Mouse (Mus musculus) T-cell, adult 2 months (primary cell): ENCODE results near the gene Dus3l.

ENCODE experiments used
- DNase-seq: peaks from one replicate; pipeline ENCODE4 v3.0.0; 2022; ENCODE audit warnings: low spot score

Gene Dus3l

DNA sequence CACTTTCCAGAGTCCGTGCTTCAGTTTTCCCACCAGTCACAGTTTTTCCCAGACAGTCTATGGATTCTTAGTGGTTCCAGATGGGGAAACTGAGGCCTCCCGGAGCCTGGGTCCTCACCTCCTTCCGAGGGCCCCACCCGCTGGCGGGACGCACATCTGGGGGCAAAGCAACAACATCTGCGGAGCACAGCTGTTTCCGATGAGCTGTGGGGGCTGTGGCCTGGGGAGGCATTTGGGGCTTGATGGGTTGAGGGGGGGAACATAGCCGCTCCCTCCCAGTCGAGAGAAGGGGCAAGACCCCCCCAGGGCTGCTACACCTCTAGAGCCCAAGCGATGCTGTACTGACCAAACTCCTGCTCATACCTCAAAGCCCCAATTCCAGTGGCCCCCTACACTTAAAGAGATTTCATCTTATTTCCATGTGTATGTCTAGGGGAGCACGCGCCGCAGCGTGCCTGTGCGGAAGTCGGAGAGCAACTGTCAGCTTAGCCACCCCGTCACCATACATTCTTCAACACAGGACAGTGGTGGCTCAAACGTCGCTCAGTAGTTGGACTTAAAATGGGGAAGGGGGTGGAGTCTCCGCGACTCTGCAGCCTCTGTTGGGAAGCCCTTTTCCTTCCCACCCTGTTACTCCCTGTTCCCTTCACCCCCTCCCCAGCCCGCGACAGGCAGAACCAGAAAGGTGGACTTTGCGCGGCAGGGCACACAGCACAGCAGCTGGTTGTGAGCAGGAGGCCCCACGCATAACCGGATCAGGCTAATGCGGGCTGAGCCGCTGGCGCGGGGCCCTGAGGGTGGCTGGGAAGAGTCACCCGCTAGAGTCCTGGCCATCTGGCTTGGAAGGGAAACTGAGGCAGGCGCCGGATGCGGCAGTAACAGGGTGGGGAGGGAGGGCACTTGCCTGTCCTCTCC is 10.0 kb upstream of the Dus3l start:
- no peak for DNase-seq

DNA sequence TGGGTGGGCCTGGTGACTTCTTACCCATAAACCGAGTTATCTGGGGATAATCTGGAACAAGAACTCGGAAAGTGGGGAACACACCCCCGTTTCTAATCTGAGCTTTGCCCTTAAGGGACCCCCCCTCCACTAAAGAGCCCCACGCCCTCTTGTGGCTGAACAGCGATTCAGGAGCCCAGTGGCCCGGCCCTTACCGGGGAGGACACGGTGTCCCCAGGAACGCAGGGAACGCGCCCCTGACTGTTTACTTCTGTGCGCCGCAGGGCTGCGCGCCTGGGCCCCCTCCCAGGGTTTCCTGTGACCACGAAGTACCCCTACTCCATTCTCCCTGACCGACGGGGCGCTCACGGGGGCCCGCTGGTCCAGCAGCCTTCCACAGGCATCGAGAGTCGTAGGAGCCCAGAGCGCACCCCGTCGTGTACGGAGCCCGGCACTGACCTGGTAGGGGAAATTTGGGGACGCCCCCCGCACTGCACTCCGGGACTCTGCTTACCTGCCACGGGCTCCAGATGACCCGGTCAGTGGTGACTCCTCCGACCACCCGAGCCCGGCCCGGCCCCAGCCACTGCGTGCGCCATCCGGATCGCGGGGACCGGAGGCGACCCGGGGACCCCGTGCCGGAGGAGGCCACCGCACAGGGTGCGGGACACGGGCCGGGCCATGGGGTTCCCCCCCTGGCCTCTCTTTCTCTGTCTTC is 7.7 kb upstream of the Dus3l start:
- DNase-seq, result no peak

DNA sequence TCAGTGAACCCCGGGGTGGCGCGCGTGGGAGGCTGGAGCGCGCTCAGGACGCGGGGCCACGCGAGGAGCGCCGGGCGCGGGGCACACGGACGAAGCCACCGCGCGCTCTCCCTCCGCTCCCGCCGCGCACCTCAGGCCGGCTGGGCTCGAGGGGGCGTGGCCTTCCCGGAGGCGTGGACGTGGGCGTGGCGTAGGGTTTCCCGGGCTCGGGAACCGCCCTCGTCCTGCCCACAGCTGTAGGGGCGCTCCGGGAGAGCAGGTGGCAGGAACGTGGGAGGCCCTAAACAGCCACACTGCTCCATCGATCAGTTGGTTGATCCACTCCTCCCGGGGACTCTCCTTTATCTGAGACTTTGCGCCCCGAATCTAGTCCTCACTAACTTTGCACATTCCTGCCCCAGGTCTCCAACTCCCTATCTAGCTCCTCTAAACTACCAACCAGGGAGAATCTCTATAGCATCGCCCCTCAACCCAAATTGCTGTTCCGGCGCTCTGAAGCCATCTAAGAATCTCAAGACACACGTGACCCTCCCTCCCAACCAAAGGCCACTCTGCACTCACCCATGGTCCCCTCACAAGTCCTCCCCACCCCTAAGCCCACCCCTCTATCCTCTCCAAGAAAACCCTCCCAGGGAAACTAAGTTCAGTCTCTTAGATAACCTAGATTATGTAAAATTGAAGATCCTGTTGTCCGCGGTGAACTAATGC is 7.0 kb upstream of the Dus3l start, which contains the start of gene Nrtn:
Gene Nrtn, minus strand, starts transcription at position 115 of the 708 bp plus-strand sequence.
- no peak for DNase-seq

DNA sequence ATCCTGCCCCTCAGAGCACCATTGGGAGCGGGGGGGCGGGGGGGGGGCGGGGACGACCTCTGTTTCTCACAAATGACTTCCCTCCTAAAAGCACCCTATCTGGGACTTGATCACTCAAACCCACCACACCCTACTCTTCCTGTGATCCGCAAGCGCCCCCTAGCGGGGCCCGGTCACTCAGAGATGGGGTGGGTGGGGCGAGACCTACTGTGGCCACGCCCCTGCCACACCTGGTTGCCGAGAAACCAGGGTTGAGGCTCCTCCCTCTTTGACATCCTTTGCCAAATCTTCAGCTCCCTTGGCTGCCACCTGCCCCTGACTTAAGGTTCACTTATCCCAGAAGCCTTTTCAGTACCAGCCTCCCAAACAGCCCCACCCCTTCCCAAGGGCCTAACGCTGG is 6.4 kb upstream of the Dus3l start:
- peak; percentile 84 for DNase-seq

DNA sequence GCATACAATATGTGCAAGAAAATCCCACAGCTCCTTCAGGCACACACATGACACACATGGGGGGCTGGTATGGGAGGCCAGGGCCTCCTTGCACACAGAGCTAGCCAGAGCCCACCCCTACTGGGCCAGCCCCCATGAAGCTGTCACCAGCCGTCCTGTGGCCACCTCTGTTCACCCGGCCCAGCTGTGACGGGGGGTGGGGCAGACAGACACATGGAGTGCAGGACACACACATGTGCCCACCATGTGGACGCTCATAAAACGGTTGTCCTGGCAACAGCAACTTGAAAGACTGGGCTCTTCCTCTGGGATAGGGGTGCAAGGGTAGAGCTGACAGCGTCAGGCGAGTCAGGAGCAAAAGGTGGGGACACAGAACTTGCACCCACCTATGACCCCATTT is 5.3 kb upstream of the Dus3l start:
- no peak for DNase-seq

DNA sequence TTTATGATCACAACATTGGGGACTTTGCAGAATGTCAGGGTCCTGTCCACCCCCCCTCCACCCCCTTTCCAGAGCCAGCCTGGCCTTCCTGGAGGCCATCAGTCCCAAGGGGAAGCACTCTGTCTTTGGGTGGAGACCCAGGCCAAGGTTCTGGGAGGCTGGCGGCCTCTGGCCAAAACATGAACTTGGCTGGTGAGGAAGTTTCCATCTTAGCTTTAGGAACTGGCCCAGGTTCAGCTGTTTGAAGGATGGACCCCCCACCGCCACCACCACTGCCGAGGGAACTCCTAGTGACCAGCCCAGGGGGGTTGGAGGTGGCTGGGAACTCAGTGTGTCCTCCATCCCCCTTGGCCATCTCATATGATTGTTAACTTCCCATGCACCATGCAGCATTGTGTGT is 3.5 kb upstream of the Dus3l start:
- DNase-seq, result no peak

DNA sequence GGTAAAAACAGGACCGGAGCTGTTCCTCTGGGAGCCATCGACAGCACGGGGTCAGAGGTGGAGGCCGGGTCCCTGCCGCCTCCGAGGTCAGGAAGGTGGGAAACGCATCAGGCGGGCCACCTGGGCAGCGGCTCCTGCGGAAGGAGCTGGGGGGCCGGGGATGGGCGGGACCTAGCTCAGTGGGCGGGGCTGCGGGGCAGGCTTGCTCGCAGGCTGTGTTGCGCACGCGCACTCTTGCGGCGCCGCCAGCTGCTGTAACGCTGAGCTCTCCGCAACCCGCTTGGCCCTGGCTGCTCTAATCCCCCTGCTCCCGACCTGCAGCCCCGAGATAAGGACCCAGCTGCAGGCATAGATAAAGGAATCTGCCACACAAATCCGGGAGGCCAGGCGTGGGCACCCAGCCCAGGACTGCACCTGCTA is 2.6 kb upstream of the Dus3l start:
- peak; percentile 84 for DNase-seq

DNA sequence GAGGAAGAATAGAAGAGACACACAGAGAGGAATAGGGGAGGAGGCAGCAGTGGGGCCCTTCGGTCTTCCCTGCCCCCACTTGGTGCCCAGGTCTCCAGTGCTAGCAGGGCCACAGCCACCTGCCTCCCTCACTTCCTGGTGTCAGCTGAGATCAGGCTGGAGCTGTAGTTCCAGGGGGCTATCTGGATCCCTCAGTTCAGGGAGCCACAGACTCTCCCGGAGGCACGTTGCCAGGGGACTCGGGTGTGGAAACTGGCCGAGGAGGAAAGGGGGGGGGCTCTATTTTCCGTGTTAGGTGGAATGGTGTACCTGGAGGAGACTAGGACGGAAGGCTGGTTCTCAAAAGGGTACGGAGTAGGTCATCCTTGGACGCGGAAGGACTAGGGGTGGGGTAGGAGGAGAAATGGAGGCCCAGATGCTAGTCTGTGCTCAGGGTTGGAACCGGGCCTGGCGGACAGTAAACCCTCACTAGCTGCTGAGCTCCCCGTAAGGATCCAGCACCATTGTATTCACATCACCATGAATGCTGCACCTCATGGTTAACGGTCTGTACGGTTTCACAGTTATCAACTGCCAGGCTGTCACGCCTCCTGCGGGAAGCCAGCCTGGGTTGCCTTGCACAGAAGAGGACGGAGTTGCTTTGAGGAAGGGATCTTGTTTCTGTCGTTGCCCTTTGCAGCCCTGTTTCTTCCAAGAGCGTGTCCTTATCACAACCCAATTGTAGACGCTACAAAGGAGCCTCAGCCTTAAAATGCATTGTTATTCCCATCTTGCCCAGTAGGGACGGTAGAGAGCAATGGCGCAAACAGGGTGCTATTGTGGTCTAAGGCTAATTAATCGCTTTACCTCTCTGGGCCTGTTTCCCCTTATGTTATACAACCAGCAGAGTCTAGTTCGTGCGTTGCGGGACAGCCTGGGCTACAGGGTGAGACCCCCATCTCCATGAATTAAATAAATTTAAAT is 1.5 kb upstream of the Dus3l start:
- DNase-seq, result peak; percentile 55

DNA sequence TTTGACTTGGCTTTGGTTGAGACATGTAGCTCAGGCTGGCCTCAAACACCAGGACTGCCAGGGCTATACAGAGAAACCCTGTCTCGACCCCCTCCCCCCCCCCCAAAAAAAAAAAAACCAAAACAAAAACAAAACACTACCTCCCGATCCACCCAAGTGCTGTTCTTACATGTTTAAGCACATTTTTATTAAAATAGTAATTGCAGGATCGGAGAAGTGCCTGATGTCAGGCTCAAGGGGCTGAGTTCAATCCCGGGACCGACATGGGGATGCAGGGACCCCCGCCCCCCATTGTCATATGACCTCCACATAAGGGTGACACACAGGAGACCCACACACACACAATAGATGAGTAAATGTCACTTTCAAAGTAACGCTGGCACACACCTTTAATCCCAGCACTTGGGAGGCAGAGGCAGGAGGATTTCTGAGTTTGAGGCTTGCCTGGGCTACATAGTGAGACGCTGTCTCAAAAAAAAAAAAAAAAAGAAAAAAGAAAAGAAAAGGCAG is 761 bp upstream of the Dus3l start:
- no peak for DNase-seq

DNA sequence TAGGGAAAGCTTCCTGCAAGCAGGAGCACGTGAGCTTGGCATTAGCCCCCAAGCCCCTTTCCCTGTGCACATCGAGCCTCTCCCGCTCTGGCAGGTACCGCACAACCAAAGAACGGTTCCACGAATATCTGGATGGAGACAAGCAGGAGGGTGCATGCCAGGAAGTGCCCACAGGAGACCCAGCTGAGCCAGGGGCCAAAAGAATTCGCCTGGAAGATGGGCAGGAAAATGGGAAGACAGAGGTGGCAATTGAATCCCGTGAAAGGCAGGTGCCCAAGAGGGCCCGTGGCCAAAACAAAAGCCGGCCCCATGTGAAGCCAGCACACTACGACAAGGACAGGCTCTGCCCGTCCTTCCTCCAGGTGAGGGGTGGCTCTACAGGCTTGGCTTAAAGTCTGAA is 874 bp downstream of the Dus3l start:
- no peak for DNase-seq

DNA sequence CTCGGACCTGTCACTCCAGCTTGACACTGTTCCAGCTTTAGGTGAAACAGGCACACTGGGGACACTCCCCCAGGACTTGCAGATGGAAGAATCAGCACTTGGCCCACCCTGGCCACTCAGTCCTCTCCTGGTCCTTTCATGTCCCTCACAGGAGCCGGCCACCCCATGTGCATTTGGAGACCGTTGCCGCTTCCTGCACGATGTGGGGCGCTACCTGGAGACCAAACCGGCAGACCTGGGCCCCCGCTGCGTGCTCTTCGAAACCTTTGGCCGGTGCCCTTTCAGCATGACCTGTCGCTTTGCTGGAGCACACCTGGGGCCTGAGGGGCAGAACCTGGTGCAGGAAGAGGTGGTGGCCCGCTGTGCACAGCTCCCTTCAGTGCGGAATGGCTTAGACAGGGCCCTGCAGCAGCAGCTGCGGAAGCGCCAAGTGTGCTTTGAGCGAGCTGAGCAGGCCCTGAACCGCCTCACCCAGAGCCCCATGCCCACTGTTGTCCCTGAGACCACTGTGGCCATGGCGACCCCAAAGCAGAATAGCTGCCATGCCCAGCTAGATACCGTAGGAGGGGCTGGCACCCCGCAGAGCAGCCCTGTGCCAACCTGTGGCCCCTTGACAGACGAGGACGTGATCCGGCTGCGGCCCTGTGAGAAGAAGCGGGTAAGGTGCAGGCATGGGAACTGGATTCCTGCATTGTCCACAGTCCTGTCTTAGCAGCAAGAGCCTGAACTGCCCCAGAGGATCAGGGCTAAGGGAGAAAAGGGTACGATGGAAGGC is 2.3 kb downstream of the Dus3l start:
- no peak for DNase-seq

DNA sequence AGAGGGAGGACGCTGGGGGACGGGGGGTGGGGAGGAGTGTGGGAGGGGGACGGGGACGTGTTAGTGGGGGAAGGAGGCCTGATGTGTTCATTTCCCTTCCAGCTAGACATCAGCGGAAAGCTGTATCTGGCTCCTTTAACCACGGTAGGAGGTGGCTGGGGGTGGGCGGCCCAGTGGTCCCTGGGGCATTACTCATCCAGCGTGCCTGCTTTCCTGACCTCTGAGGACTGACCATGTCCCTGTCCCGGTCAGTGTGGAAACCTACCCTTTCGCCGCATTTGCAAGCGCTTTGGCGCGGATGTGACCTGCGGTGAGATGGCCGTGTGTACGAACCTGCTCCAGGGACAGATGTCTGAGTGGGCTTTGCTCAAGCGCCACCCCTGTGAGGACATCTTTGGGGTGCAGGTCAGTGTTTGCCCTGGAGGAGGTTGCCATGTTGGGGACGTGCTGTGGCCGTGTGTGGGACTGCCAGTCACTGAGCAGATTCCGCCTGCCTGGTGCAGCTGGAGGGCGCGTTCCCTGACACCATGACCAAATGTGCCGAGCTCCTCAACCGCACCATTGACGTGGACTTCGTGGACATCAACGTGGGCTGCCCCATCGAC is 3.1 kb downstream of the Dus3l start:
- DNase-seq, result no peak

DNA sequence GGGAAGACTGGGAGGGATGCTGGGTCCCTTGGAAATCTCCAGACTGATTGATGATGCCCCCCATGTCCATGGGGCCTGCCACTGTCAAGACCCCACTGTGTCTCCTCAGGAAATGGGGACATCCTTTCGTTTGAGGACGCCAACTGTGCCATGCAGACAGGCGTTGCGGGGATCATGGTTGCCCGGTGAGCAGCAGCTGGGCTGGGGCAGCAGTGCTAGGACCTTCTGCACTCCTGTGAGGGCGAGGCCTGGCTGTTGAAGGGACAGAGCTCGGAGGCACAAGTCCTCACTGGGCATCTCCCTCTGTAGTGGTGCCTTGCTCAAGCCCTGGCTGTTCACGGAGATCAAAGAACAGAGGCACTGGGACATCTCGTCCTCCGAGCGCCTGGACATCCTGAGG is 4.4 kb downstream of the Dus3l start:
- DNase-seq, result no peak

DNA sequence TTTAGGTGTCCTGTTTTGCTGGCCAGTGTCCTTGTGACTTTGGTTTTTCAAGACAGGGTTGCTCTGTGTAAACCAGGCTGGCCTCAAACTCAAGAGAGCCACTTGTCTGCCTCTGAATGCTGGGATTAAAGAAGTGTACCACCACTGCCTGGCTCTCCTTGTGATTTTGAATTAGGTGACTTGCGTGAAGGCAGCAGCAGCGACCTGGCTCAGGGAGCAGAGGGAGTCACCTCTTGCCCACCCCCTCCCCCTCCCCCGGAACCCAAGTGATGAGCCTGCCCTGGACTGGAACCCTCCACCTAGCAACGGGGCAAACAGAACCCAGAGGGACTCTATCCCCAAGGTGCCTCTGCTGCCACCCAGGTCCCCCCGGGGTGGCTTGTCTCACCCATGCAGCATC is 5.4 kb downstream of the Dus3l start, which contains the start of gene Prr22:
Gene Prr22, plus strand, starts transcription at position 301 of the 400 bp plus-strand sequence.
- DNase-seq, result no peak

DNA sequence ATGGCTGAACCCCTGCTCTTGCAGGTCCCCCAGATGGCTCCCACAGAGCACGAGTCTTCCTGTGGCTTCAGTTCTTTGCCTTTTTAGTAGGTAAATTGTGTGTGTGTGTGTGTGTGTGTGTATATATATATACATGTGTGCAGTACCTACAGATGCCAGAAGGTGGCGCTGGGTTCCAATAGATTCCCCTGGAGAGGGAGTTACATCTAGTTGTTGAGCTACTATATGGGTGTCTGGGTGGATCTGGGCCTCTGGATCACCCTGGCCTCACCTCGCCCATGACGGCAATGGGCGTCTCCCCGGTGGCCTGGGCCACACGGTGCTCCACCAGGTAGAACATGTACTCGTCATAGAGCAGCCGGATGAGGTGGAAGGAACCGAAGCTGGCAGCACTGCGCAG is 13.0 kb downstream of the Dus3l start:
- DNase-seq, result no peak

DNA sequence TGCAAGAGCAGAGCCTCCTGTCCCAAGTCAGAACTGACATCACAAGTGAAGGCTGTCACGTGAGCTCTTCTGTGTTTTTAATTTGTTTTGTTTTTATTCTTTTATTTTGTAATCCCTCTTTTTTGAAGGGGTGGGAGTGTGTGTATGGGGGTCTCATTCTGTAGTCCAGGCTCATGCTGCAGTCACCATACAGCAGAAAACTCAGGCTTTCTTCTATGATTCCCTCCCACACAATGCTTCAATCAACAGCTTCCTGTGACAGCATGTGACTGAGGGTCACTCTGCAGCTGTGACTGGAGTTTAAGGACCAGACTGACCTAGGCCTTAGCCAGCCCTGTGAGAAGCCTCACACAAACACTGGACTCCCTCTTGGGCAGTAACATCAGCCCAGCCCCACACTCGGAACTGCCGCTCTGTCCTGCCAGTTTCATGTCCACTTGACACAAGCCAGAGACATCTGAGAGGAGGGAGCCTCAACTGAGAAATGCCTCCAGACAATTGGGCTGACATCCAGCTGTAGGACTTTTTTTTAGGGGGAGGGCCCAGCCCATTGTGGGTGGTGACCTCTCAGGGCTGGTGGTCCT is 14.3 kb downstream of the Dus3l start:
- DNase-seq, result no peak

DNA sequence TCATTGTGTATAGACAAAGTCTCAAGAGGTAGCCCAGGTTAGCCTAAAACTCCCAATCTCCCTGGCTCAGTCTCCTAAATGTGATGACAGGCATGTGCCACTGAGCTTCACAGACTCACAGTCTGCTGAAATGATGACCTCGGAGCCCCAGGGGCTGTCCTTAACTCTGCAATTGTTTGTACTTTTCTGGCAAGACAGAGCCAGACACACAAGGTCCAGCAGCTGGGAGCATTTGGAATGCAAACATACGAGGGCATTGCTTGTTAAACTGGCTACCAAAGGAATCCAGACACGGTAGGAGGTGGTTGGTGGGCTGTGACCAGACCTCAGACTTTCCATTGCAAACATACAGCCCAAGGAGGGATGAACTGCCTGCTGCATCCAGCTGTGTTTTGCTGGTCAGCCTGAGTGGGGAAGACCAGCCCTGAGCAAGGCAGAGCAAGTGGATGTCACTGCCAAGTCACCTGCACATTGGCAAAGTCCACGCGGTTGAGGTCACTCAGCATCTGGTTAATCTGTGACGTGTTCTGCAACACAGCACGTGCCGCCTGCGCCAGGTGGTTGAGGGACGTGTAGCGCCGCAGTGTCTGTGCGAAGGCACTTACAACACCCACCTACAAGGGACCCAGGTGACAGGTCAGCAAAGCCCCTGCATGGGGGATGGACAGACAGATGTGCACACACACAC is 15.9 kb downstream of the Dus3l start:
- no peak for DNase-seq

DNA sequence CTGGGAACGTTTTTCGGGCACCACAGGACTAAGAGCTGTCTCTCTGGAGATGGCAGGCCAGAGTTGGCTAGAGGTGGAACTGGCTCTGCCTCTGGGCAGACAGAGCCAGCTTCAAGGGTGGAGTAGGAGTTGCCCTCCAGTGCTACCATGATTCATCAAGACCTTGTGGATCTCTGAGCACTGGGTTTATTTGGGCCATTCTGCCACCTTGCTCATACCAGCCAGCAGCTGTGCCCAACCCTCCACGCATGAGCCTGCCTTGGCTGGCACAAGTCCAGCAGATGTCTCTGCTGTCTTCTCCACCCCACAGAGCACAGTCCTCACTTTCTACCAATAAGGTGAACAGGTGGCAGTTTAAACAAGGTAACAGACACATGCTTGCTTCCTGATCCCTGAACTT is 24.3 kb downstream of the Dus3l start:
- no peak for DNase-seq

DNA sequence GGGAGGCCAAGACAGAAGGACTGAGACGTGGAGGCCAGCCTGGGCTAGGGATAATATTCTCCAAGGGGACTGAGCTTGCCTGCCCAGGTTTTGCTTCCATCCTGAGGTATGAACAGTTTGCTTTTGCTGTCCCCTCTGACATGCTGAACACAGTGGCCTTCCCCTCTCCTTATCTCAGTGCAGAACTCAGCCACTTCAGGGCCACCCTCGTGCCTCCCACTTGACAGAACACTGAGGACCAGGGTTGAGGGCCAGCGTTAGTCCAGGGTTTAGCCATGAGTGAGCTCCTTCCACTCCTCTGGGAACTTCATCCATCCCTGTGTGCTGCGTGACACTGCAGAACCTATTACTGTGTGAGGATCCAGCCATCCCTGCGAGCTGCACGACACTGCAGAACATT is 24.7 kb downstream of the Dus3l start:
- DNase-seq, result no peak
